Mouse (Mus musculus): ENCODE data around the gene Fbxo34.
"Not testable (repeated sequence)": the region's sequence is repeated elsewhere in the genome, so short reads cannot be mapped to it uniquely, and the experiment has no call there.

Gene Fbxo34

DNA sequence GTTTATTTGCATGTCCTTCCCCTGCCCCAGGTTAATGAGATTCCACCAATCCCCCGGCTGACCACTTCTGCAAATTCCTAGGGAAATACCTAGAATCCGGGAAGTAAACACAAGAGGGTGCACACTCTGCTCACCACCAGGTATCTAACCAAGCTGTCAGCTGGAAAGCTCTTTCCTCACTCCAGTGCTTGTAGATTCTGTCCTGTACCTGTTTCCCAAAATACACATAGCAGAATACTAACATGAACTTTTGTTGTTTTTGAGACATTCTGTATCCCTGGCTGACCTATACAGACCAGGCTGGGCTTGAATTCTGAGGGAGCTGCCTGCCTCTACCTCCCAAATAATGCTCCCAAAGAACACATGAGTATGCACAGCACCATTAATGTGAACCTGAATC is 110.5 kb downstream of the Fbxo34 start:
- DNase-seq (ENCODE audit: low read depth, low spot score) = no peak

DNA sequence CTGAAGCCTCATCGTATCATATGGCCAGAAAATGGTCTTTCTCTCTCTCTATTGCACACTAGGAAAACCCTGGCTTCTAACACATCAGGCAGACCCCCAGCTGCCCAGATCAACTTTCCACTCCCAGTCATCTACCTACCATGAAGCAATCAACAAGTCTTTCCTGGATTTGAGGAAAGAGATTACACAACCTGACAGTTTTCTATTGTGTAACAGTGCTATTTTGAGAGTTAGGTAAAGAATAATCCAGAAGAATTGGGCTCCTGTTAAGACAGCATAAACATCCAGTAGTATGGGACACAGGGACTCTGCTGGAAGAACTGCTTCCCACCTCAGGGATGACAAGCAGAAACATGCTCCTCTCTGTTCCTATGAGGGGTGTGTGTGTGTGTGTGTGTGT is 112.3 kb downstream of the Fbxo34 start:
- DNase-seq (ENCODE audit: low read depth, low spot score) = no peak

DNA sequence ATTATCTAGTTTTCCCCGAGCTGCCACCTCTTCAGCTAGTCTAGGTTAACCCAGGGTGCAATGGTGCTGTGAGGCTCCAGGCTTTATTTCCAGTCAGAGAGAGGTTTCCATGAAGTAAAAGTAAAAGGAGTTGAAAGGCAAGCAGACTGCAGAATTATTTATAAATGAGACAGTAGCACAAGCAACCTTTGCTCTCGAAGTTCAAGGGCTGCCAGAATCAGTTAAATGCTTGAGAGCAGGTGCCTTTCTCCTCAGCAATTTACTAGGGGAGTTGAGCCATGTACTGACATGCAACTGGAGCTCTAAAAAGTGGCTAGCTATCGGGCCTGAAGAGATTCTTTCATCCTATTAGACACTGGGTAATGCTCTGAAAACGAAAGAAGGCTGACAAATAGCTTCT is 112.9 kb downstream of the Fbxo34 start:
- DNase-seq (ENCODE audit: low read depth, low spot score) = no peak

DNA sequence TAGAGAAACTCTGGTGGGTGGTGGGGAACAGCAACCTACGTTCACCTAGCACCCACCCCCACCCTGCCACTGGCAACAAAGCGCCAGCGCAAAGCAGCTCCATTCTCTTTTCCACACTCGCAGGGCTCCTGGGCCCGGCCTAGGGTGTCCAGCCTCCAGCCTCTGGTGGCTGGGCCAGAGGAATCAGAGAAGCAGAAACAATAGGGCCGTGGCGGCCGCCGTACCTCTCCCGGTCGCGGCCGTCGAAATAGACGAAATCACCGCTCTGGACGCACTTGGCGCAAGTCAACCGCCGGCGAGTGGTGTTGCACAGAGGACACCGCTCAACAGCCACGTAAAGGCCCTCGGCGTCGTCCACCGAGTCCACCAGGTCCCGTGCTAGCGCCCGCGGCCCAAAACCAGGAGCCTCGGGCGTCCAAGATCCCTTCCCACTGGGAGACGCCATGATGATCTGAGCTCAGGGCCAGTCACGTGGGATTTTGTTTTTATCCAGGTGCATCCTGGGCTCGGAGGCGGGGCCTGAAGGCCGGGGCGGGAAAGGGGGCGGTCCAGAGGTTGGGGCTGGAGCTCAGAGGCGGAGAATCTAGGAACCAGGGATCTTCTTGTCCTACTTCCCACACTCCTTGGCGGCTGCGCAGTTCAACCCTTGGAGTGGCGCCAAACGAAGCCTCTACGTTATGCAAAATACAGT is 117.9 kb downstream of the Fbxo34 start:
- DNase-seq (ENCODE audit: low read depth, low spot score) = peak; percentile 98

DNA sequence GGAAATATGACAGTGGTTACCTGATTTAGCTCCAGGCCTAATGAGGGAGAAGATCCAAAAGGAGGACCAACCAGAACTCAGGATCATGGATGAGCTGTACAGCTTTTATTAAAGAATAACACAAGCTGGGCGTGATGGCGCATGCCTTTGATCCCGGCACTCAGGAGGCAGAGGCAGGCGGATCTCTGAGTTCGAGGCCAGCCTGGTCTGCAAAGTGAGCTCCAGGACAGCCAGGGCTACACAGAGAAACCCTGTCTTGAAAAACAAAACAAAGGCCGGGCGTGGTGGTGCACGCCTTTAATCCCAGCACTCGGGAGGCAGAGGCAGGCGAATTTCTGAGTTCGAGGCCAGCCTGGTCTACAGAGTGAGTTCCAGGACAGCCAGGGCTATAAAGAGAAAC is 120.3 kb downstream of the Fbxo34 start, which contains the start of gene Atg14:
Gene Atg14, minus strand, starts transcription at position 101 of the 400 bp plus-strand sequence.
- DNase-seq (ENCODE audit: low read depth, low spot score) = not testable (repeated sequence)

DNA sequence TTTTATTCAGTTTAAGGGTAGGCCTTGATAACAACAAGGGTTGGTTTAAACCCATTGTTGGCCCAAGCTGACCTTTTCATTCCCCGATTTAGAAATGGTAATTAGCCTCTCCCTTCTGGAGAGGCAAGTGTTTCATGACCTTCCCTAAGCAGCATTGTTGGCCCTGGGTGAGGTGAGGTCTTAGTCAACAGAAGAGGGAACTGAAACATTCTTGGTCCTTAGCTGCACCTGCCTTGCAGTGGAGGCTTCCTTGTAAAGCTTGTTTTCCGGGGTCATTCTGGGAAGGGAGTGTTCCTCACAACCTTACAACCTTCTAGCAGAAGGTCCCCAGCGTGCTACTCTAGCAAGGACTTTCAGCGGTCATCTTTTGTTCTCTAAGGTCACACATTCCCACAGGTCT is 122.5 kb downstream of the Fbxo34 start:
- peak; percentile 100 for DNase-seq (ENCODE audit: low read depth, low spot score)

DNA sequence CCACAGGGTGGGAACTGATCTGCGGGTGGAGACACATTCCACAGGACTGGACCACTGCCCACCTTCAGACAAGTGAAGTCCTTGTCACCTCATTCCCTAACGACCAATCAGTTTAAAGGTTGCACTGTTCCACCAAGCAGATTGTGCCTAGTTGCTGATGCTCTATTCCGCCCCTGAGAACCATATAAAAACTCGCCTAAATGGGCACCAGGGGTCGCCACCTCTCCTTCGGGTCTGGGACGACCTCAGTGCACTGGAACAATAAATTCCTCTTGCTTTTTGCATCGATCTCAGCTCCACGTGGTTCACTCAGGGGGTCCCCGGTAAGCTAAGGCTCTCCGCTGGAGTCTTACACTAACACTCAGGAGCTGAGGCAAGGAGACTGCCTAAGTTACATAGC is 124.5 kb downstream of the Fbxo34 start:
- peak; percentile 93 for DNase-seq (ENCODE audit: low read depth, low spot score)

DNA sequence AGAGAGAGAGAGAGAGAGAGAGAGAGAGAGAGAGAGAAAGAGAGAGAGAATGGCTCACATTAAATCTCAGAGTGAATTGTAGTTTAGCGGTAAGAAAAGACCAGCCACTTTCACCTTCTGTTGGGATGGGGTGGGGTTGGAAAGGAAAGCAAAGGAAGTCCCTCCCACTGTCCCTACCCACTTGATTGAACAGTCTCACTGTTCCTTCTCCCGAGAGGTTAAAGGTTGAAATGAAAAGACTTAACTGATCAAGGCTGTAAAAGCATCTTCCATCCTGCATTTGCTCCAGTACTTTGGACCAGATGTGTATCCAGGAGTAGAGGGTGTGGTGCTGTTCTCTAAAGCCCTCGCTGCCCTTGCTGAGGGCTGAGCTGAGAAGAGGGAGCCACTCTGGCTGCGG is 126.5 kb downstream of the Fbxo34 start:
- peak; percentile 76 for DNase-seq (ENCODE audit: low read depth, low spot score)

DNA sequence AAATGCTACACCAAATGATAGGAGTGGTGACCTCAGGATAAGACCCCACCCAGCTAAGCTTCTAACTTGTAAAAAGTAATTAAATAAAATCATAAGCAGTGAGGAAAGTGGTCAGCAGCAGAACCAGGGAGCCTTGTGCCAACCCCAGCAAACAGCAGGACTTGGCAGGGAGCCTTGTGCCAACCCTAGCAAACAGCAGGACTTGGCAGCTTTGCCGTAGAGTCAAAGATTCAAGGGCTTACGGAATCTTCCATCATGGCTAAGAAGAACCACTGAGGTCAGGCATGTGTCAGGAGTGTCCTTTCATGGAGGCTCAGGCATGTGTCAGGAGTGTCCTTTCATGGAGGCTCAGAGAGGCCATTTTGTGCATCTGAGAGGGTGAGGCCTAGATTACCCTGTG is 127.9 kb downstream of the Fbxo34 start:
- DNase-seq (ENCODE audit: low read depth, low spot score) = no peak

DNA sequence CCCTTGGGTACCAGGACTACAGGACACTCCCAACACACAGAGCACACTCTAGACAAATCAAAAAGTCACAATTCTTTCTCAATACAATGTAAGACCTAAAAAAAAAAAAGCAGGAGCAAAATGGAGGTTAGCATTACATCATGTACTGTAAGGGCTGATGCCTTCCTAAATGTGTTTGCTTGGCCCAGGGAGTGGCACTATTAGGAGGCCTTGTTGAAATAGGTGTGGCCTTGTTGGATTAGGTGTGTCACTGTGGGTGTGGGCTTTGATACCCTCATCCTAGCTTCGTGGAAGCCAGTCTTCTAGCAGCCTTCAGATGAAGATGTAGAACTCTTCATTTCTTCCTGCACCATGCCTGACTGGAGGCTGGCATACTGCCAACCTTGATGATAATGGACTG is 131.1 kb downstream of the Fbxo34 start:
- no peak for DNase-seq (ENCODE audit: low read depth, low spot score)
